Mouse (Mus musculus): ENCODE results near the gene Tmprss9.
A peak's percentile ranks its signal among the peaks of the same experiment; 100 is the strongest.

Gene Tmprss9

DNA sequence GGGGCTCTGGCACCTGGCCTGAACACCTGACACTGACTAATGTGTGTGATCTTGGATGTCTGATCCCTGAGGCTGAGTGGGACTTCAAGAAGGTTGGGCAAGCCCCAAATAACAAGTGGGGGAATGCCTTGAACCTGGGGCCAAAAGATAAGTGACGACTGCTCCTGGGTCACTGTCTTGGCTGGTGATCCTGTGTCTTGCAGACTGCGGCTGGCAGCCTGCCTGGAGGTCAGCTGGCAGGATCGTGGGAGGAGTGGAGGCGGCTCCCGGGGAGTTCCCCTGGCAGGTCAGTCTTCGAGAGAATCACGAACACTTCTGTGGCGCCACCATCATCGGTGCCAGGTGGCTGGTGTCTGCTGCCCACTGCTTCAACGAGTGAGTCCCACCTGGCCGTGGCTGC lies 15.5 kb downstream of the Tmprss9 start:
- peak; percentile 73 for DNase-seq (ENCODE audit: low spot score)

DNA sequence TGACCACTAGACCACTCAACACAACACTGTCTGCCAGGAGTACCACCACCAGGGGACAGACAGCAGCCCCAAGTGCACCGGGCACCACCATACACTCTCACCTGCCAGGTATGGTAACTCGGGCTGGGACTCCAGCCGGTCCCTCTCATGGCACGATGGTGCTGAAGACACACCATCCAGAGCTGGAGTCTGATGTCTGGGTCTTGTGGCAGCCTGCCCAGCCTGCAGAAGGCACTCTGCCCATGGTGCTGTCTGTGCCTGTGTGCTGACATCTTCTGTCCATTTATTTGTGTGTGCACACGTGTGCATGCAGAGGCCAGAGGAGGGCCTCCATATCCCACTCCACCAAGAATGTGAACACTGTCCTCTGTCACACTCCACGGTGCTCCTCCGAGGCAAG lies 23.5 kb downstream of the Tmprss9 start:
- DNase-seq (ENCODE audit: low spot score), result no peak

DNA sequence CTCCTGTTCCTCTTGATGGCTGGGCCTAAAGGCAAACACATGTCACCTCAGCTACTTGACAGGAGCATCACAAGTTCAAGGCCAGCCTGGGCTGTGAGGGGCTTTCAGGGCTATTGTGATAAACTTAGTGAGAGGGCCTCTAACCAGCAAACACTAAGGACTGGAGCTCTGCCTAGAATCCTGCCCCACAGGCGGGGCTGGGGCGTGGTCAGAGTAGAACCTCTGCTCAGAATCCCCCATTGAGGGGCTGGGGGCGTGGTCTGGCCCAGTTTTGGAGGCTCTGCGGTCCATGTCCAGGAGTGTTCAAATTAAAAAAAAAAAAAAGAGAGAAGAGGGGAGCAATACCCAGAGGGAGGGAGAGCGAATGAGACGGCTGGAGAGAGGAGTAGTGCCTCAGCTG lies 24.0 kb downstream of the Tmprss9 start:
- no peak for DNase-seq (ENCODE audit: low spot score)

DNA sequence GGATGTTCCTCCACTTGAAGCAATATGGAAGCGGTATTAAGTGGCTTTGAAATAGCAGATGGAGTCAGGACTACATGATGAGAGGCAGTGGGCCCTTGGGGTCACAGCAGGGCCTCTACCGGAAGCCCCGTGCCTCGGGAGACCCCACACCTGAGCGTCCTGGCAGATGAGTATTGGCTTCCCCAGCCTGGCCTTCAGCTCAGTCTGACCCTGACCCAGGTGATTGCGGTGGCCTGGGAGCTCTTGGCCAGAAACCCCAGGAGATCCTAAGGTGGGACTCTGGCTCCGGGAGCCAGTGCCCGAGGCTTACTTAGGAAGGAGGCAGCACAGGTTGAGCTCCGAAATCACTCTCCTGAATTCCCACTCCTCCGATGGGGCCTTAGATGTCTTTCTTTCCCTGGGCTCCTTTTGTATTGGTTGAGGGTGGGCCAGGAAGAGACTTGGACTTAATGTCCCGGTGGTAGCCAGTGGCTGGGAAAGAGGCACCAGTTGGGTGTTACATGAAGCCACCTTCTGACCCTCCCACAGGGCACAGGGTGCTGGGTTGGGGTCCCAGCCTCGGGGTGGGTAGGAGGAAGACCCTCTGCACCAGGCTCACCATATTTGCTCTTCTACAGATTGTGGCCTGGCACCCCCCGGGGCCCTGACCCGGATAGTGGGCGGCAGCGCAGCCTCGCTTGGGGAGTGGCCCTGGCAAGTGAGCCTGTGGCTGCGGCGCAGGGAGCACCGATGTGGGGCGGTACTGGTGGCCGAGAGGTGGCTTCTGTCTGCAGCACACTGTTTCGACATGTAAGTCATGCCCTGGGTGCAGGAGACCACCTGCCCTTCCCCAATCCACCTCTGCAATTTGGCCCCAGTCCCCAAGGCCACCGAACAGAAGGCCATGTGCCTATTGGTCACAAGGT lies 25.2 kb downstream of the Tmprss9 start:
- DNase-seq (ENCODE audit: low spot score), result no peak

DNA sequence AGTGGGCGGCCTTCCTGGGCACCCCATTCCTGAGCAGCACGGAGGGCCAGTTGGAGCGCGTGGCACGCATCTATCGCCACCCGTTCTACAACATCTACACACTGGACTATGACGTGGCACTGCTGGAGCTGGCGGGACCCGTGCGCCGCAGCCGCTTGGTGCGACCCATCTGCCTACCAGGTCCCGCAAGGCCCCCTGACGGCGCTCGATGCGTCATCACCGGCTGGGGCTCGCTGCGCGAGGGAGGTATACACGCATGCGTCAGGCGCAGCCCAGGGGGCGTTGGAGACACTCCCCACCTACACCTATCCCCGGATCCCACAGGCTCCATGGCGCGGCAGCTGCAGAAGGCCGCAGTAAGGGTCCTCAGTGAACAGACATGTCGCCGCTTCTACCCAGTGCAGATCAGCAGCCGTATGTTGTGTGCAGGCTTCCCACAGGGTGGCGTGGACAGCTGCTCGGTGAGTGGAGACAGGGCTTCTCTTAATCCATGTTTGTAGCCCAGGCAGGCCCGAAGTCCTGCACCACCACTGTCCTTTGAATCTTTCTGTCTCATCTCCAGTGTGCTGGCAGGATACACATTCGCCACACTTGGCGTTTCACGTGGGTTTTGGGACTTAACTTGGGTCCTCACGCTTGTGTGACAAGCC lies 26.3 kb downstream of the Tmprss9 start:
- DNase-seq (ENCODE audit: low spot score), result no peak

DNA sequence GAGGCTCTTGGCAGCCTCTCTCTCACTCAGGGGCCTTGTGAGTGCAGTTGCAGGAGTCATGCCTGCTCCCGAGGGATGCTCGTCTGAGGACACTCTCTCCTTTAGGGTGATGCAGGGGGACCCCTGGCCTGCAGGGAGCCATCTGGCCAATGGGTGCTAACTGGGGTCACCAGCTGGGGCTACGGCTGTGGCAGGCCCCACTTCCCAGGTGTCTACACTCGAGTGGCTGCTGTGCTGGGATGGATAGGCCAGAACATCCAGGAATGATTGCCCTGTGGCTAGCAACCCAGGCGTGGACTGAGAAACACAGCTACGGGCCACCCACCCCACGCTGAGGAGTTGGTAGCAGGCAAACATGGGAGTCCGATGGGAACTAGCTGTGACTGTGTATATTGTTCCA lies 27.4 kb downstream of the Tmprss9 start:
- no peak for DNase-seq (ENCODE audit: low spot score)

DNA sequence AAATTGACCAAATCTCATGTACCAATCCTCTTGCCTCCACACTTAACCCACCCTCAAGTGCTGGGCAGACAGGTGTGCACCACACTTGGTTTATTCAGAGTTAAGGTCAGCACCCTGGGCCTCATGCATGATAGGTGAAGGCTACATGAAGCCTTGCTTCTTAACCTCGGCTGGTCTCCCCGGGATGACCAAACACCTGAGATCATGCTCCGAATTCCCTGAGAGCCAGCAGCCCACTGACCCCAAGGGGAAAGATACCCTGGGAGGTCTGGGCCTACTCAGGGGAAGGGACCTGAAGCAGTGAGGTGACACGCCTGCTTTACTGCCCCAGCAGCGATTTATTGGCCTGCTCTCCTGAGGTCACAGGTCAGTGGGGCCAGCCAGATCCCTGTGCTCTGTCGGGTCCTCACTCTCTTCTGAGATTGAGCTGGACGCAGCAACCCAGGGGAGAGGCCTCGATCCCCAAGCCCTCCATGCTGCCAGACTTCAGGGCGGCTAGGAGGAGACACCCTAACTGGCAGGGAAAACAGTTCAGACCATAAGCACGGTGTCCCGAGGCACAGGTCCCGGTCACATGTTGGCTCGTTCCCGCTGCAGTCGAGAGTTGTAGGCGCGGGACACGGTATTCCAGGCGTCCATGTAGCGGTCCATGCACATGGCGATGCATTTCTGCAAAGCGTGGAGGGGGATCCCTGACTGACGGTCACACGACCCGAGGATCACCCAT lies 28.1 kb downstream of the Tmprss9 start:
- no peak for DNase-seq (ENCODE audit: low spot score)

DNA sequence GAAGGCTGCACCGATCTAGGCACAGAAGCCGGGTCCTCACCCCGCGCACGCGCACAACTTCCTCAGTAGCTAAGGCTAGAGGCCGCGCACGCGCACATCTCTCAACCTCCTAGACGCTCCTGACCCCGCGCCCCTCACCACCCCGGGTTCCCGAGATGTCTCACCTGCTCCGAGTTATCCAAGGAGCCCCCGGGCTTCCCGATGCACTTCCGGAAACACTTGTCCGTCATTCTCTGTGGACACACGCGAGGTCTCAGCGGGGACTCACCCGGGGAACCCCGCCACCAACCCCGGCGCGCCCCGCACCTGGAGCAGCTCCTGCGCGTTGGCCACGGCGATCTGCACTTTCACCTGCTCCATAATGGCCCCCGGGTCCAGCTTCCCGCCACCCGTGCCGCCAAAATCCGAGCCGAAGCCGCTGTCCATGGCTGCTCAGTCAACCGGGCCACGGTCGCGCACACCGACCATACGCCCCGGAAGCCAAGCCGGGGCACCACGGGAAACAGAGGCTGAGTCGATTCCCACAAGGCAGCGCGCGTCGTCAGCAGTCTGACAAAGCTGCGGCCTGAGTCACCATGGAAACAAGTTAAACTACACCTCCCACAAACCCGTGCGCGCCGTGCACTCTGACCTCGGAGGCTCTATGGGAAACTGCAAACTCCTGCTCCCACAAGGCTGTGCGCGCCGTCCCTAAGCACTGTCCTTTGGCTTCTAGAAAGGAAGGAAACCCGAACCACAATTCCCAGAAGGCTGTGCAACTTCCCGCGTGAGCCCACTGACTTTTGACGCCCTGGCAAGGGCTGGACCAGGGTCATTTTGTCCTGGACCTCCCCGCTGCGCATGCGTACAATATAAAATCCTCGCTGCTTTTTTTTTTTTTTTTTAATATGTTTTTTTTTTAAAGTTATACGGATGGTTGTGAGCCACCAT lies 28.9 kb downstream of the Tmprss9 start, which contains the start of gene Timm13:
TSS of gene Timm13 (minus strand) at position 652 of the 930 bp plus-strand sequence.
- peak; percentile 100 for DNase-seq (ENCODE audit: low spot score)

DNA sequence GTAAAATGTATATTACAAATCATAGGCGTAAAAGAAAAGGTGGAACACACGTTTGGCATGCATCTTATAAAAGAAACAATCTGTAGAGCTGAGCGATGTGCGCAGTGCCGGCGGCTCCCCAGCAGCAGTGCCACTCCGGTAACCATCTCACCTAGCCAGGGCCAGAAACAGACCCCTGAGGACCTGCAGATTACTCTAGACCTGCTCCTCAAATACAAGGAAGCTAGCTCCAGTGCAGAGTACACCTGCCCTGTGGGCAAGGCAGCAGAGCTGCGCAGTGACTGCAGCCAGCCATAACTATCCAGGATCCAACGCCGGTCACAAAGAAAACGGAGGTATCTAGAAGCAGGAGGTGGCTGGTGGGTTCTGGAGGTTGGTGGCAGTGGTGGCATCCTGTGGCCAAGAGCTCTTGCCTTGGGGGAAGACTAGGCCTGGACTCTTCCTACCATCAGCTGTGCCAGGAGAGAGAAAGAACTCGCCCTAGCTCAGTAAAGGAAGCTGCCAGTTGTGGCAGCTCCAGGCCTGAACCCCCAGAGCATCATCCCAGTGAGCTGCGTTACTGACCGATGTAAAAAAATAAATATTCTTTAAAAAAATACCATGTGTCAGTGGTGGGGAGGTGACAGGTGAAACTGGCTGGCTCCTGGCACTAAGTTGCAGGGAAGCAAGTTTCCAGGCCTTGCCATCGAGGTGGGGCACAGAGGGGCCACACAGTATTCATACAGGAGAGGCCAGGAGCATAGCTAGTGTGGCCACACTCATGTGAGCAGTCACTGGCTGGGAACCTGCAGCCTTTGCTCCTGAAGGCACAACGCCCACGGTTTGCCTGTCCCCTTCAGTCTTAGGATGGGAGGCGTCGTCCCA lies 30.0 kb downstream of the Tmprss9 start:
- DNase-seq (ENCODE audit: low spot score), result no peak

DNA sequence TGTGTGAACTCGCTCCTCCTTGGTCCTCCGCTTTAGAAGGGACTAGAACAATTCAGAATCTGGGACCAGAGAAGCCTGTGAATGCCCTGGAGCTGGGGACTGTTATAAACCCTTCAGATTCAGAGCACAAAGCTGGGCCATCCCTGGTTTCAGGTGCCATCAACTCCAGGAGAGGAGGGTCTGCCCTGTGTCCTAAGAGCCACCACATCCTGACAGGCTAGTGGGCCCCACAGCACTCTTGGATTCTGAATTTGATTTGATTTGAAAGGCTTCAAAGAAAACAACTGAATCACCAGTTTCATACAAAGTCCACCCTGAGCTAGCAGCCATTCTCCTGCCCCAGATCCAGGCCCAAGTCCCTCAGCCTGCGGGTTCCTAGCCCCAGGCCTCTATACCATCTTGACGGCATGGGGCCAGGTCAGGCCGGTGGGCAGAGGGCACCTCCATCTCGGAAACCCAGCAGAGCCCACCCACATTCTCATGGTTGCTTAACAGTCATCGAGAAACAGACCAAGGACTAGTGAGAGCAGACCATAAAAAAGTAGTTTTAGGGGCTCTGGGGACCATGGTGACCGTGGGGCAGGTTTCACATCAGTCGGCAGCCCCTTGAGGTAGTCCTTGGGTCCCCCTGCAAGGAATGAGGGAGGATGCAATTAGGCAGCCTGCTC lies 30.8 kb downstream of the Tmprss9 start:
- DNase-seq (ENCODE audit: low spot score), result no peak

DNA sequence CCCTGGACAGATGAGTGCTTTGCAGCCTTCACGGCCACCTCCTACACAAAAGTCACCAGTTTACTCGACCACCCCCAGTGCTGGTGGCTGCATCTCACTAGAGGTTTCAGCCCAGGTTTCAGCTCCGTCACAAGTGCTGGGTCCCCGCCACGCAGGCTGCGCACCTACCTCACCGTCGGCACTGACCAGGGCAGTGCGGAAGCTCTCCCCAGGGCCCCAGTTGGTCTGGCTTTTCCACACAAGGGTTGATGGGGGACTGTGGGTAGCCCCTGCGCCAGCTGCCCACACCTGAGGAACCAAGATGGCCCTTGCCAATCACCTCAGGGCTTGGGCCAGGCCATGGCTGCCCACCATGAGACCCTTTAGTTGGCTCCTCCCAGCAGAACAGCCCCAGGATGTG lies 31.6 kb downstream of the Tmprss9 start:
- DNase-seq (ENCODE audit: low spot score), result no peak

DNA sequence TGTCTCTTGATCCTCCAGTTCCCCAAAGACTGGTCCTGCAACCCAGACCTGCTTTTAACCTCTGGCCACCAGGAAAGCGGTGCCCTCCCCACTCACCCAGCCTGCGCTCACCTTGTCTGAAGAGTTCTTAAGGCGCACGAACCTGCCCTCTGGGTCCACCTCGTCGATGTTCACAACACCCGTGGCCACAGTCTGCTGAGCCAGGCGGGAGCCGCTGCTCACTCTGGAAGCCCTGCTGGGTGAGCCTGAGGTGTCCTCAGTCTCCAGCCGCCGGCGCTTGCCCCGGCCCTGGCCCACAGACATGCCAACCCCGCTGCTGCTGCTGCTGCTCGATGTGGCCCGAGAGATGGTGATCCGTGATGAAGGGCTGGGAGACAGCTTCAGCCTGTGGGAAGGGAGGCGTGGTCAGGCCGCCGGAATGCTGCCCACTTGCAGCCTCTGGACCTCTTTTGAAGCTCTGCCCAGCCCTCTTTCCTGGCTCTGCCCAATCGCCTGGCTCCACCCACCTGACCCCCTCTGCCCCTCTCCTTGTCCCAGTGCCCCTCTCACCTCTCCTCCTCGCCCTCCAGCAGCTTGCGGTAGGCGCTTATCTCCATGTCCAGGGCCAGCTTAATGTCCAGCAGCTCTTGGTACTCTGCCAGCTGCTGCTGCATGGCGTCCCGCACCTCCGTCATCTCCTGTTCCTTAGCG lies 32.5 kb downstream of the Tmprss9 start:
- DNase-seq (ENCODE audit: low spot score), result no peak

DNA sequence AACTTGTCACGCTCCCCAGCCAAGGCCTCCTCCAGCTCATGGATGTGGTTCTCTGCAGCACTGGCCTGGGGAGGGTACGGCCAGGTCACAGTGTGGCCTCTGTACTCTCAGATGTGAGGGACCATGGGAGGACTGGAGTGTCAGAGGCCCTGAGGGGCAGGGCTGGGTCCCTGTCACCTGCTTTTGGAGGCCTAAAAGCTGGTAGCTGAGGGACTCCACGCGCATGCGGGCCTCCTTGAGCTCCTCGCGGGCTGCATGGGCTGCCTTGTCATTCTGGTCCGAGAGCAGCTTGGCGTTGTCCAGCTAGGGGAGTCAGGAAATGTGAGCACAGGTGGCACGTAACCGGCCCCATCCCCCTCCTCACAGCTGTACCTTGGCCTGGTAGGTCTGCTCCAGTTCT lies 33.1 kb downstream of the Tmprss9 start:
- DNase-seq (ENCODE audit: low spot score), result no peak

DNA sequence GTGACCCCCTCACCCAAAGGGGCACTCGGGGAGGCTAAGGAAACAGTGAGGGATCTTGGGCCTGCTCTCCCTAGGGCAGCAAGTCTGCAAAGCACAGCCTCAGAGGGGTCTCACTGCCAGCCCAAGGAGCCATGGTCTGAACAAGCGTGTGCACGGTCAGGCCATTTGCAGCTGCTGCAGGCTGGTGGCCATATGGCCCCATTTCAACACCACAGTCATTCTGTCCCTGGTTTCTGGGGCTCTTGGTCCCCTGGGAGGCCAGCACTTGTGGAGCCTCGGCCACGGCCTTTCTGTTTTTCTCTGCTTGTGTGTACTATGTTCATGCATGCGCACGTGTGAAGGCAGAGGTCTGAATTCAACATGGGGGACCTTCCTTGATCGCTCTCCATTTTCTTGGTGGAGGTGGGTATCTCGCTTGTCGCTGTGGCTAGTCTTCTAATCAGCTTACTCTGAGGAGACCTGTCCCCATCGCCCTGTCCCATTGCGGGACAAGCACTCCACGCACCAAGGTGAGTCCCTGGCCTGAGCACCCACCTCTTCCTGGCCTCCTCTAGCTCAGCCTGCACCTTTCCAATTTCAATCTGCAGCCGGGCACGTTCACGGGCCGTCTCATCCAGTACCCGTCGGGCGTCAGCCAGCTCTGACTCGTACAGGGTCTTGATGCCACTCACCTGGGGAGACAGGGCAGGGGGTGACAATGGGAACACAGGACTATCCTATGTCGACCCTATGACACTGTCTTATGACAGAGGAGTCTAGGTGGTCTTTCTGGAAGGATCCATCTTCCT lies 37.9 kb downstream of the Tmprss9 start:
- no peak for DNase-seq (ENCODE audit: low spot score)

DNA sequence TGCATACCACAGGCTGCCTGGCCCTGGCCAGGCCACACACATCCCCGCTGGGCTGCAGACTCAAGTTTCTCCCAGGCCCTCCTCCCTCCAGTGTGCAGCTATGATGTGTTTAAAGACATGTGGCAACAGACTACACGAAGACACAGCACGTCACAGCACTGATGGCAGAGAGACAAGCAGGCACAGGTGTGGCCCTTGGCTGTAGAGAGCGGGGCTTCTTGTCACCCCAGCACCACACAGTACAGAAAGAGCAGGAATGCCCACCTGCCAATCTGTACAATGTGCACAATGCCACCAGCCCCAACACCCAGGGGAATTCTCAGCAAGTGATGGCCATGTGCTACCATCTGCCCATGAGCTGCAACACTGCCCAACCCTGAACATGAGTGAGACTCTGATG lies 39.7 kb downstream of the Tmprss9 start:
- DNase-seq (ENCODE audit: low spot score), result no peak

DNA sequence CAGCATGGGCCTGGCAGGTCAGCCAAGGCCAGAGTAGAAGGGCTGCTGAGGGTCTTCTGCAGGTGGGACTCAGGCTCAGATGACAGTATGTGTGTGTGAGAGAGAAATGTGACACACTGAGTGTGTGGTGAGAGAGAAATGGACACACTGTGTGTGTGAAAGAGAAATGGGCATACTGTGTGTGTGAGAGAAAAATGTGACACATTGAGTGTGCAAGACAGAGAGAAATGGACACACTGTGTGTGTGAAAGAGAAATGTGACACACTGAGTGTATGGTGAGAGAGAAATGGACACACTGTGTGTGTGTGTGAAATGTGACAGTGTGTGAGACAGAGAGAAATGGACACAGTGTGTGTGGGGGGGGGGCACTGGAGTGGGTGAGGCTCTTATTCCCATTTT lies 40.2 kb downstream of the Tmprss9 start:
- DNase-seq (ENCODE audit: low spot score), result no peak

DNA sequence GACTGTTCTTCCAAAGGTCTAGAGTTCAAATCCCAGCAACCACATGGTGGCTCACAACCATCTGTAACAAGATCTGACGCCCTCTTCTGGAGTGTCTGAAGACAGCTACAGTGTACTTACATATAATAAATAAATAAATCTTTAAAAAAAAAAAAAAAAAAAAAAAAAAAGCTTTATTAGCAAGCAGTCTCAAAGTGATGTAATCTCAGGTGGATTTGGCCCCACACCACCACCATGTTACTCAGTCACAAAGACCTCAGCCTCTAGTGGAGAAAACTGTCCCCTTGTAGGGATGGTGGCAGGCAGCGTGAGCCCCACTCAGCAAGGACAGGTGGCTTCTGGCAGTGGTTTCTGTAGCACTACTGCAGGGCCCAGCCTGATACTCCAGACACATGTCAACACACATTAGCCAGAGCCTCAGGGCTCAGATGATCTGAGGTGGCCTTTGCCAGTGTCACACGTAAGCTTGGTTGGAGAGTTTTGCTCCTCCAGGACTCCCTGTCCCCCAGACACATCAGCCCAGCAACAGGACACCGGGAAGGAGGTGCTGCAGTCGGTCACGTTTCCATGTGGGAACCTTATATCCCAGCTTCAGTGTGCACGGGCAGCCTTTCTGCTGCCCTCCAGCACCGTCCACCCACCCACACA lies 41.8 kb downstream of the Tmprss9 start:
- no peak for DNase-seq (ENCODE audit: low spot score)

DNA sequence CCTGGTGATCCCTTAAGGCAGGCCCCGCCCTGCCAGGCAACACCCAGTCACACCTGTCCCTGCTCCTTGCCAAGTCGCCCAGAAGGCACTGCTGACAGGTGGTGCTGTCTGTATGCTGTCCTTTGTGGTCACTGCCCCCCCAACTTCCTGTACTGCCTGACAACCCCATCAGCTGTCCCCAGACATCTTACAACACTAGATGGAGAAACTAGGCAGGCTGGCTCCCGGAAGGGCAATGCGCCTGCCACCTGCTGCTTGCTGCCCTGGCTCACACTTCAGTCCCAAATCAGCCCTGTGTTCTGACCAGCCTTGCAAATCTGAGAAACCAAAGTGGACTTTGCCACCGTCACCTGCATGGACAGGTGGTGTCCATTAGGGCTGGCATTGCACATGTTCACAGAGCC lies 42.6 kb downstream of the Tmprss9 start:
- DNase-seq (ENCODE audit: low spot score), result no peak
